ENCODE assay signal across 14 mouse cellular contexts in genomic region chr14:74840328-74840727, GRCm38 (mm10).
DNase-seq lines count a peak whose midpoint lies in the region; ATAC-seq lines count a peak whose summit lies in the region.
"Had no signal": no experiment of that assay in that cellular context is flagged by ENCODE, and none has a peak within 500 bp of the region (broad histone marks: within the 10 kb centered on the region; RNA-seq: fewer than 3 reads in every experiment).

No protein-coding gene starts in this region.

- no peak for DNase-seq in heart, postnatal 14 days
- DNase-seq in 3134 (ENCODE audit: extremely low read depth, insufficient read length, low spot score) = peak; percentile 57
- peak; percentile 26 for DNase-seq in A20 (ENCODE audit: low read depth, low spot score)
- peak; percentile 67 for DNase-seq in fibroblast of lung, adult 2 months (ENCODE audit: low read depth)
- no peak for DNase-seq in gastrocnemius, postnatal 10 days
- DNase-seq: adrenal gland, adult 8-10 months; cerebellum, postnatal 36 days had no signal

- H3K4me3 ChIP-seq in heart, embryonic 16.5 days (ENCODE audit: low read length) = no peak overlapping the region
- H3K4me3 ChIP-seq: embryonic facial prominence, embryonic 13.5 days; layer of hippocampus, adult 2 months; lung, embryonic 15.5 days had no signal

- H3K9me3 ChIP-seq in heart, embryonic 16.5 days (replicated peaks; ENCODE audit: control insufficient read depth, low read length) = no peaks in the 10 kb centered on the region
- H3K9me3 ChIP-seq: embryonic facial prominence, embryonic 13.5 days; lung, embryonic 15.5 days had no signal

- H3K9ac ChIP-seq in heart, embryonic 16.5 days (ENCODE audit: low read length) = no peak overlapping the region
- H3K9ac ChIP-seq: embryonic facial prominence, embryonic 13.5 days; lung, embryonic 15.5 days had no signal

- intact Hi-C loops in heart, postnatal 14 days (cut with DNase I) = no loop called here

- H3K4me1 ChIP-seq in heart, embryonic 16.5 days (ENCODE audit: control insufficient read depth, insufficient read depth, low read length) = peaks cover 21% of the 10 kb centered on the region

- H3K27me3 ChIP-seq in heart, embryonic 16.5 days (ENCODE audit: control insufficient read depth, insufficient read depth, low read length) = no peaks in the 10 kb centered on the region
- H3K27me3 ChIP-seq: embryonic facial prominence, embryonic 13.5 days; lung, embryonic 15.5 days had no signal

- H3K4me2 ChIP-seq in heart, embryonic 16.5 days (ENCODE audit: low read depth, low read length) = no peak overlapping the region
- H3K4me2 ChIP-seq: embryonic facial prominence, embryonic 13.5 days; liver, embryonic 11.5 days; lung, embryonic 15.5 days had no signal

- no peak for ATAC-seq in heart, embryonic 16.5 days (replicated peaks; ENCODE audit: extremely low read depth, insufficient read depth, low FRiP score)
- no peak for ATAC-seq in inflammation-experienced regulatory T-cells, adult 6 months
- ATAC-seq: hindbrain, embryonic 16.5 days had no signal

- no peaks in the 10 kb centered on the region for H3K36me3 ChIP-seq in heart, embryonic 16.5 days (ENCODE audit: control insufficient read depth, insufficient read depth)
- H3K36me3 ChIP-seq: lung, embryonic 15.5 days had no signal

- peak overlapping the region; percentile 61 for H3K27ac ChIP-seq in heart, embryonic 16.5 days (ENCODE audit: low read length)
- H3K27ac ChIP-seq: embryonic facial prominence, embryonic 13.5 days; layer of hippocampus, adult 2 months; lung, embryonic 15.5 days had no signal

- 52% methylated on average over 2 of the region's 2 CpGs for WGBS in heart, embryonic 16.5 days

Comparison
In these comparisons a context has a peak if more than half of its experiments do, and no peak if none do; other contexts are left out.
1. DNase-seq: peak in 3134 (single experiment), A20 (single experiment) and fibroblast of lung, adult 2 months (single experiment); none in heart, postnatal 14 days (0 of 2) and gastrocnemius, postnatal 10 days (single experiment).